In the genomic region with DNA sequence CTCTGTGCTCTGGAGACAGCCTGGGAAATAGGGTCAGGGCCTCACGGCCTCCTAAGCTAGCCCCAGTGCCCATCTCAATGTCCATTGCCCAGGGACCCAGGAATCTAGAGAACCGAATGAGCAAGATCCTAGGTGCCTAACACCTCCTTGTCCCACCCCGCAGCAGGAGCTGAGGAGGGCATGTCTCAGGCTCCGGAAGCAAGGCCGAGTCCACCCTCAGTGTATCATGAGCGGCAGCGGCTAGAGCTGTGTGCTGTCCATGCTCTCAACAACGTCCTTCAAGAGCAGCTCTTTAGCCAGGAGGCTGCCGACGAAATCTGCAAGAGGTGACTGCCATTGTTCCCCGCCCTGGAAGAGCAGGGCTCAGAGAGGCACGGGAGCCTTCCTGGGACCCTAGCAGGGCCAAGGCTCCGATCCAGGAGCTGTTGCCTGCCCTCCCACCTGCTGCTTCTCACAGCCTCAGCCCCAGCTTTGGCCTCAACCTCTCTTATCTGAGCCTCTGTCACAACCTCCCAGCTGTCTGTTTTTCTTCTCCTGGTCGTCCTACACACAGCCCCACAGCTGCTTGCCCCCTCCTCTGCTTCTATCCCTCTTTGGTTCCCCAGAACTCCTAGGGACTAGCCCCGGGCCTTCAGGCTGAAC, we compare ENCODE assay signal across 8 mouse cellular contexts. TPM values are rescaled to one million over a fixed set of nuclear protein-coding genes. Genes with fewer than 3 reads are reported as not detected.
A peak's percentile ranks its signal among the peaks of the same experiment; 100 is the strongest.
DNase-seq lines count a peak whose midpoint lies in the region; ATAC-seq and TF ChIP-seq lines count a peak whose summit lies in the region.

No protein-coding gene starts in this region.

- H3K4me2 ChIP-seq in heart, embryonic 16.5 days (ENCODE audit: low read depth, low read length), result peak overlapping the region; percentile 91
- H3K4me2 ChIP-seq in liver, postnatal 0 days (ENCODE audit: low read depth, low read length), result peak overlapping the region; percentile 89

- peak overlapping the region; percentile 65 for H3K4me3 ChIP-seq in lung, adult 2 months (replicated peaks; ENCODE audit: extremely low read depth, low read depth, low read length)
- H3K4me3 ChIP-seq in embryonic facial prominence, embryonic 10.5 days, result peak overlapping the region; percentile 80
- H3K4me3 ChIP-seq in heart, embryonic 16.5 days (ENCODE audit: low read length), result peak overlapping the region; percentile 77
- peak overlapping the region; percentile 83 for H3K4me3 ChIP-seq in liver, postnatal 0 days (ENCODE audit: low read depth, low read length)

- no peak for TF ChIP-seq EP300 in liver, postnatal 0 days (IDR thresholded peaks at IDR 0.05; ENCODE audit: low read depth)

- no peaks in the 10 kb centered on the region for H3K9me3 ChIP-seq in embryonic facial prominence, embryonic 10.5 days
- H3K9me3 ChIP-seq in heart, embryonic 16.5 days (replicated peaks; ENCODE audit: control insufficient read depth, low read length), result no peaks in the 10 kb centered on the region
- H3K9me3 ChIP-seq in liver, postnatal 0 days (ENCODE audit: low read length), result no peaks in the 10 kb centered on the region

- peak overlapping the region; percentile 85 for H3K9ac ChIP-seq in heart, embryonic 16.5 days (ENCODE audit: low read length)
- peak overlapping the region; percentile 84 for H3K9ac ChIP-seq in liver, postnatal 0 days (replicated peaks)

- no peak for TF ChIP-seq POLR2A in lung, adult 2 months (IDR thresholded peaks at IDR 0.05; ENCODE audit: borderline replicate concordance, extremely low read depth, low read depth, low read length)

- no peak for TF ChIP-seq CTCF in lung, adult 2 months (IDR thresholded peaks at IDR 0.05; ENCODE audit: insufficient read depth, low read length)
- no peak for TF ChIP-seq CTCF in liver, postnatal 0 days (IDR thresholded peaks at IDR 0.05; ENCODE audit: low read depth)

- H3K27ac ChIP-seq in embryonic facial prominence, embryonic 10.5 days (replicated peaks), result peak overlapping the region; percentile 90
- peak overlapping the region; percentile 99 for H3K27ac ChIP-seq in heart, embryonic 16.5 days (ENCODE audit: low read length)
- H3K27ac ChIP-seq in liver, postnatal 0 days (ENCODE audit: low read depth), result peak overlapping the region; percentile 64

- H3K36me3 ChIP-seq in embryonic facial prominence, embryonic 10.5 days (replicated peaks), result peaks cover 8% of the 10 kb centered on the region; the same call in 1 of the 2 replicates
- H3K36me3 ChIP-seq in heart, embryonic 16.5 days (ENCODE audit: control insufficient read depth, insufficient read depth), result no peaks in the 10 kb centered on the region
- peaks cover 5% of the 10 kb centered on the region for H3K36me3 ChIP-seq in liver, postnatal 0 days (replicated peaks; ENCODE audit: insufficient read depth, low read length)

- 51% methylated on average over 15 of the region's 15 CpGs for WGBS in lung, adult 2 months
- WGBS in embryonic facial prominence, embryonic 10.5 days, result 67% methylated on average over 15 of the region's 15 CpGs
- 34% methylated on average over 15 of the region's 15 CpGs for WGBS in heart, embryonic 16.5 days
- WGBS in liver, postnatal 0 days (ENCODE audit: insufficient replicate concordance), result 64% methylated on average over 15 of the region's 15 CpGs

- ATAC-seq in heart, embryonic 16.5 days (replicated peaks; ENCODE audit: extremely low read depth, insufficient read depth, low FRiP score), result no peak
- ATAC-seq in liver, postnatal 0 days, result no peak
- no peak for ATAC-seq in granulocyte monocyte progenitor cell, adult 5-6 weeks (replicated peaks; ENCODE audit: poor library complexity, severe bottlenecking)

- peaks cover 13% of the 10 kb centered on the region for H3K4me1 ChIP-seq in lung, adult 2 months (ENCODE audit: control insufficient read depth, insufficient read depth, low read length)
- peaks cover 77% of the 10 kb centered on the region for H3K4me1 ChIP-seq in embryonic facial prominence, embryonic 10.5 days
- peaks cover 46% of the 10 kb centered on the region for H3K4me1 ChIP-seq in heart, embryonic 16.5 days (ENCODE audit: control insufficient read depth, insufficient read depth, low read length)
- H3K4me1 ChIP-seq in liver, postnatal 0 days (ENCODE audit: insufficient read depth), result peaks cover 47% of the 10 kb centered on the region

- DNase-seq in lung, adult 2 months, result peak; percentile 15
- DNase-seq in lung, postnatal 25 days (ENCODE audit: low spot score), result no peak
- DNase-seq in embryonic facial prominence, embryonic 10.5 days (ENCODE audit: low spot score), result no peak
- DNase-seq in liver, postnatal 0 days, result peak; percentile 30
- DNase-seq in adrenal gland, adult 2 months, result no peak
- DNase-seq in adrenal gland, adult 8-10 months, result no peak

- H3K27me3 ChIP-seq in embryonic facial prominence, embryonic 10.5 days (replicated peaks; ENCODE audit: low read depth, poor library complexity, severe bottlenecking), result peaks cover 32% of the 10 kb centered on the region
- peaks cover 4% of the 10 kb centered on the region; the same call in 1 of the 2 replicates for H3K27me3 ChIP-seq in heart, embryonic 16.5 days (ENCODE audit: control insufficient read depth, insufficient read depth, low read length)
- H3K27me3 ChIP-seq in liver, postnatal 0 days (ENCODE audit: insufficient read depth, low read length), result peaks cover 5% of the 10 kb centered on the region

RNA-seq across cellular contexts. Expression of a gene that starts 1.0 kb away (rescaled TPM):
- 164 and 175 TPM in 2 replicates for polyA plus RNA-seq in lung, adult 2 months (2012; rRNA removed)
- 80.3 and 85.1 TPM in 2 replicates for polyA plus RNA-seq in embryonic facial prominence, embryonic 10.5 days (2016; fragmentation: Nextera tagmentation; extraction: Ambion mirVana)
- polyA plus RNA-seq in heart, embryonic 16.5 days (2015; fragmentation: Nextera tagmentation; extraction: Ambion mirVana), result 157 and 169 TPM in 2 replicates
- polyA plus RNA-seq in liver, postnatal 0 days (2015; fragmentation: Nextera tagmentation; extraction: Ambion mirVana), result 59.7 and 63.1 TPM in 2 replicates
- 10 to 100 TPM; 51.2 to 61.7 TPM for total RNA-seq in adrenal gland, adult 2 months (2021)
- 171 and 179 TPM in 2 replicates for polyA plus RNA-seq in adrenal gland, adult 2 months (2012; rRNA removed)
- 10 to 100 TPM; 43.7 to 56.5 (median 46.9) TPM for total RNA-seq in adrenal gland, adult 8-10 months (2022)
- 26.4 and 62.3 TPM in 2 replicates for total RNA-seq in granulocyte monocyte progenitor cell, adult 5-6 weeks (2014; fragmentation: Nextera tagmentation)
- total RNA-seq in granulocyte monocyte progenitor cell, adult 5-6 weeks (2017), result 15.9 and 31.2 TPM in 2 replicates

RNA-seq across cellular contexts. Expression of a gene that starts 3.6 kb away (rescaled TPM):
- 0.24 and 0.50 TPM in 2 replicates for polyA plus RNA-seq in lung, adult 2 months (2012; rRNA removed)
- 0.64 TPM in 1 of 2 replicates, not detected in the other for polyA plus RNA-seq in embryonic facial prominence, embryonic 10.5 days (2016; fragmentation: Nextera tagmentation; extraction: Ambion mirVana)
- polyA plus RNA-seq in heart, embryonic 16.5 days (2015; fragmentation: Nextera tagmentation; extraction: Ambion mirVana), result 0.62 and 1.2 TPM in 2 replicates
- polyA plus RNA-seq in liver, postnatal 0 days (2015; fragmentation: Nextera tagmentation; extraction: Ambion mirVana), result 38.9 and 44.3 TPM in 2 replicates
- total RNA-seq in adrenal gland, adult 2 months (2021), result under 1 TPM in 1 of 2 experiments, not detected in 1; 0.75 TPM
- polyA plus RNA-seq in adrenal gland, adult 2 months (2012; rRNA removed), result 0.91 and 2.4 TPM in 2 replicates
- 1 to 10 TPM in 3 of 4 experiments, under 1 TPM in 1; 0.73 to 2.0 (median 1.4) TPM for total RNA-seq in adrenal gland, adult 8-10 months (2022)
- total RNA-seq in granulocyte monocyte progenitor cell, adult 5-6 weeks (2014; fragmentation: Nextera tagmentation), result not detected in 2 replicates
- total RNA-seq in granulocyte monocyte progenitor cell, adult 5-6 weeks (2017), result not detected in 2 replicates

RNA-seq across cellular contexts. Expression of a gene that starts 27.6 kb away (rescaled TPM):
- 250 and 268 TPM in 2 replicates for polyA plus RNA-seq in lung, adult 2 months (2012; rRNA removed)
- polyA plus RNA-seq in embryonic facial prominence, embryonic 10.5 days (2016; fragmentation: Nextera tagmentation; extraction: Ambion mirVana), result 82.7 and 85.8 TPM in 2 replicates
- polyA plus RNA-seq in heart, embryonic 16.5 days (2015; fragmentation: Nextera tagmentation; extraction: Ambion mirVana), result 87.9 and 88.7 TPM in 2 replicates
- 32.4 and 35.9 TPM in 2 replicates for polyA plus RNA-seq in liver, postnatal 0 days (2015; fragmentation: Nextera tagmentation; extraction: Ambion mirVana)
- total RNA-seq in adrenal gland, adult 2 months (2021), result 100 to 1,000 TPM in 1 of 2 experiments, 10 to 100 TPM in 1; 77.9 to 101 TPM
- polyA plus RNA-seq in adrenal gland, adult 2 months (2012; rRNA removed), result 516 and 555 TPM in 2 replicates
- total RNA-seq in adrenal gland, adult 8-10 months (2022), result 100 to 1,000 TPM in 3 of 4 experiments, 10 to 100 TPM in 1; 99.0 to 119 (median 110) TPM
- total RNA-seq in granulocyte monocyte progenitor cell, adult 5-6 weeks (2014; fragmentation: Nextera tagmentation), result 63.1 and 126 TPM in 2 replicates
- 33.7 and 42.0 TPM in 2 replicates for total RNA-seq in granulocyte monocyte progenitor cell, adult 5-6 weeks (2017)

RNA-seq across cellular contexts. Expression of a gene that starts 27.6 kb away (rescaled TPM):
- polyA plus RNA-seq in lung, adult 2 months (2012; rRNA removed), result 9.5 and 10.3 TPM in 2 replicates
- 13.5 and 14.4 TPM in 2 replicates for polyA plus RNA-seq in embryonic facial prominence, embryonic 10.5 days (2016; fragmentation: Nextera tagmentation; extraction: Ambion mirVana)
- 6.8 and 7.6 TPM in 2 replicates for polyA plus RNA-seq in heart, embryonic 16.5 days (2015; fragmentation: Nextera tagmentation; extraction: Ambion mirVana)
- 3.3 and 4.1 TPM in 2 replicates for polyA plus RNA-seq in liver, postnatal 0 days (2015; fragmentation: Nextera tagmentation; extraction: Ambion mirVana)
- 1 to 10 TPM; 8.3 to 9.1 TPM for total RNA-seq in adrenal gland, adult 2 months (2021)
- 28.6 and 30.9 TPM in 2 replicates for polyA plus RNA-seq in adrenal gland, adult 2 months (2012; rRNA removed)
- 10 to 100 TPM in 3 of 4 experiments, 1 to 10 TPM in 1; 10.0 to 15.5 (median 13.0) TPM for total RNA-seq in adrenal gland, adult 8-10 months (2022)
- 12.3 TPM in 1 of 2 replicates, not detected in the other for total RNA-seq in granulocyte monocyte progenitor cell, adult 5-6 weeks (2014; fragmentation: Nextera tagmentation)
- total RNA-seq in granulocyte monocyte progenitor cell, adult 5-6 weeks (2017), result 0.67 and 3.0 TPM in 2 replicates

RNA-seq across cellular contexts. Expression of a gene that starts 39.9 kb away (rescaled TPM):
- polyA plus RNA-seq in lung, adult 2 months (2012; rRNA removed), result 4.5 and 4.9 TPM in 2 replicates
- polyA plus RNA-seq in embryonic facial prominence, embryonic 10.5 days (2016; fragmentation: Nextera tagmentation; extraction: Ambion mirVana), result 0.68 and 1.1 TPM in 2 replicates
- polyA plus RNA-seq in heart, embryonic 16.5 days (2015; fragmentation: Nextera tagmentation; extraction: Ambion mirVana), result 1.2 and 1.3 TPM in 2 replicates
- not detected in 2 replicates for polyA plus RNA-seq in liver, postnatal 0 days (2015; fragmentation: Nextera tagmentation; extraction: Ambion mirVana)
- 1 to 10 TPM; 5.1 to 8.5 TPM for total RNA-seq in adrenal gland, adult 2 months (2021)
- polyA plus RNA-seq in adrenal gland, adult 2 months (2012; rRNA removed), result 10.3 and 16.3 TPM in 2 replicates
- total RNA-seq in adrenal gland, adult 8-10 months (2022), result 10 to 100 TPM in 2 of 4 experiments, 1 to 10 TPM in 2; 6.4 to 15.4 (median 9.8) TPM
- not detected in 2 replicates for total RNA-seq in granulocyte monocyte progenitor cell, adult 5-6 weeks (2014; fragmentation: Nextera tagmentation)
- total RNA-seq in granulocyte monocyte progenitor cell, adult 5-6 weeks (2017), result not detected in 2 replicates

Comparison
In these comparisons a context has a peak if more than half of its experiments do, and no peak if none do; other contexts are left out.
1. DNase-seq: peak in lung, adult 2 months (single experiment) and liver, postnatal 0 days (single experiment); none in lung, postnatal 25 days (single experiment), embryonic facial prominence, embryonic 10.5 days (single experiment), adrenal gland, adult 2 months (single experiment) and adrenal gland, adult 8-10 months (single experiment).
2. RNA of a gene that starts 3.6 kb away (polyA plus RNA-seq): 38.9 to 44.3 TPM in liver, postnatal 0 days; 0.91 to 2.4 TPM in adrenal gland, adult 2 months, 0.62 to 1.2 TPM in heart, embryonic 16.5 days, 0.24 to 0.50 TPM in lung, adult 2 months and 0.64 TPM in embryonic facial prominence, embryonic 10.5 days; every median in the first group is over 10 times any median in the second.
3. Peak in every context shown above with its lines, with median percentiles within 50 percentile points of each other: H3K4me3 ChIP-seq and H3K27ac ChIP-seq.